17 mouse cellular contexts compared by ENCODE assay signal in the genomic region with DNA sequence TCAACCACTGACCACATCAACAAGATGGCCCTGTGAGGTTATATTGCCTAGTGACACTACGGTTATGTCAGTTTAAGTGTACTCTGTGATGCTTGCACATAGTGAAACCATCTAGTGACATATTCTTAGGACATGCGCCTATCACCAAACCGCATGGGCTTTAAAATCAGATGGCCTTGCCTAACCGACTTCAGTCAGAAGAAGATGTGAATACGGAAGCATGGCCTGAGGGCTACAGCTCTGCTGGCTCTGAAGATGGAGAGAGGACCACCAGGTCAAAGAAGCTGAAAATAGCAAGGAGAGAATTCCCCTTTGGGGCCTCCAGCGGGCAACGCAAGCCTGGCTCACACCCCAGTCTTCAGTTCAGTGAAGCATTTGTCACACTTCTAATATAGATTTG. TPM values are rescaled to one million over a fixed set of nuclear protein-coding genes. Genes with fewer than 3 reads are reported as not detected.
"Had no signal": no experiment of that assay in that cellular context is flagged by ENCODE, and none has a peak within 500 bp of the region (broad histone marks: within the 10 kb centered on the region; RNA-seq: fewer than 3 reads in every experiment).

No protein-coding gene starts in this region.

- H3K27me3 ChIP-seq: neural tube, embryonic 15.5 days; stomach, embryonic 15.5 days had no signal

- H3K9me3 ChIP-seq: neural tube, embryonic 13.5 days; neural tube, embryonic 15.5 days; stomach, embryonic 15.5 days had no signal

- H3K27ac ChIP-seq: neural tube, embryonic 13.5 days; neural tube, embryonic 15.5 days; stomach, embryonic 15.5 days; stomach, postnatal 0 days had no signal

- H3K4me1 ChIP-seq: stomach, embryonic 15.5 days had no signal

- H3K9ac ChIP-seq: neural tube, embryonic 13.5 days; neural tube, embryonic 15.5 days; stomach, embryonic 15.5 days had no signal

- H3K4me2 ChIP-seq: neural tube, embryonic 13.5 days; neural tube, embryonic 15.5 days; stomach, embryonic 15.5 days had no signal

- H3K4me3 ChIP-seq: neural tube, embryonic 13.5 days; neural tube, embryonic 15.5 days; stomach, embryonic 15.5 days had no signal

- DNase-seq: retina, postnatal 1 day; right cerebral cortex, adult 18-20 months; right cerebral cortex, postnatal 14 days; right cerebral cortex, postnatal 25 days; right cerebral cortex, postnatal 4 days; spleen, adult 18-20 months; thymus, adult 18-20 months; thymus, adult 2 months; thymus, postnatal 14 days; thymus, postnatal 25 days; thymus, postnatal 36 days; thymus, postnatal 4 days had no signal

- H3K36me3 ChIP-seq: neural tube, embryonic 13.5 days; stomach, embryonic 15.5 days had no signal

RNA-seq across cellular contexts. Expression of a gene that starts 6.1 kb away (rescaled TPM):
- total RNA-seq: neutrophil, adult 5-6 weeks had no signal
